Comparison of ENCODE assay signal across 8 mouse cellular contexts in genomic region chr19:32386556-32387402, GRCm38 (mm10). TPM values are rescaled to one million over a fixed set of nuclear protein-coding genes. Genes with fewer than 3 reads are reported as not detected.
DNase-seq lines count a peak whose midpoint lies in the region; ATAC-seq and TF ChIP-seq lines count a peak whose summit lies in the region.

No protein-coding gene starts in this region.

- intact Hi-C loops in heart, adult 2 months (cut with DNase I), result loop anchor here (2.0 to 5.0 kb wide), 6 partner anchors 14 to 279 kb away; partner anchors contain the start of gene Asah2

- peak overlapping the region; percentile 97 for H3K27ac ChIP-seq in heart, adult 2 months
- no peak overlapping the region for H3K27ac ChIP-seq in liver, embryonic 12.5 days
- H3K27ac ChIP-seq in neural tube, embryonic 11.5 days (ENCODE audit: low read depth, low read length), result no peak overlapping the region

- no peak for ATAC-seq in liver, embryonic 12.5 days
- ATAC-seq in neural tube, embryonic 11.5 days (ENCODE audit: insufficient read depth, low FRiP score, low TSS enrichment), result no peak

- peak overlapping the region; percentile 97 for H3K4me2 ChIP-seq in liver, embryonic 12.5 days
- H3K4me2 ChIP-seq in neural tube, embryonic 11.5 days (ENCODE audit: low read depth), result peak overlapping the region; percentile 91

- peak overlapping the region; percentile 98 for H3K9ac ChIP-seq in heart, adult 2 months (ENCODE audit: low read depth, low read length)
- peak overlapping the region; percentile 77 for H3K9ac ChIP-seq in liver, embryonic 12.5 days
- H3K9ac ChIP-seq in neural tube, embryonic 11.5 days (ENCODE audit: low read length), result no peak overlapping the region; the same call in none of the 2 replicates

- peaks cover 3% of the 10 kb centered on the region for H3K79me2 ChIP-seq in heart, adult 2 months (replicated peaks; ENCODE audit: control insufficient read depth, insufficient read depth, low read length)

- H3K4me1 ChIP-seq in heart, adult 2 months (ENCODE audit: control insufficient read depth, insufficient read depth, low read length), result peaks cover 7% of the 10 kb centered on the region
- peaks cover 39% of the 10 kb centered on the region for H3K4me1 ChIP-seq in liver, embryonic 12.5 days
- H3K4me1 ChIP-seq in neural tube, embryonic 11.5 days (ENCODE audit: control insufficient read depth, insufficient read depth, low read length), result peaks cover 8% of the 10 kb centered on the region

- 0 out of 2 replicates have a peak, but pooled peaks cover 2% of the 10 kb centered on the region for H3K36me3 ChIP-seq in heart, adult 2 months (ENCODE audit: control insufficient read depth, insufficient read depth, low read length)
- 0 out of 2 replicates have a peak, but pooled peaks cover 2% of the 10 kb centered on the region for H3K36me3 ChIP-seq in liver, embryonic 12.5 days
- H3K36me3 ChIP-seq in neural tube, embryonic 11.5 days (ENCODE audit: control insufficient read depth, insufficient read depth, low read length), result no peaks in the 10 kb centered on the region

- 0 out of 2 replicates have a peak, but pooled peaks have one; percentile 38 for TF ChIP-seq EP300 in heart, adult 2 months (IDR thresholded peaks at IDR 0.05; ENCODE audit: insufficient read depth, low read depth, low read length)

- no peaks in the 10 kb centered on the region for H3K9me3 ChIP-seq in liver, embryonic 12.5 days (replicated peaks)
- no peaks in the 10 kb centered on the region for H3K9me3 ChIP-seq in neural tube, embryonic 11.5 days (ENCODE audit: control insufficient read depth, low read length)

- peak; percentile 81 for DNase-seq in ovary, adult 18-20 months (ENCODE audit: low spot score)
- DNase-seq in ovary, postnatal 10 days (ENCODE audit: low spot score), result no peak
- DNase-seq in cerebellum, postnatal 14 days, result peak; percentile 63 to 67
- DNase-seq in heart, adult 2 months, result peak; percentile 81 to 84
- DNase-seq in kidney, adult 11 months, result peak; percentile 75
- DNase-seq in neural tube, embryonic 11.5 days (ENCODE audit: low spot score), result peak; percentile 24
- DNase-seq in thymus, postnatal 0 days (ENCODE audit: low spot score), result no peak

- TF ChIP-seq CTCF in heart, adult 2 months (IDR thresholded peaks at IDR 0.05), result peak; percentile 32

- WGBS in heart, adult 2 months, result 6% methylated on average over 19 of the region's 19 CpGs
- 29% methylated on average over 19 of the region's 19 CpGs for WGBS in liver, embryonic 12.5 days (ENCODE audit: insufficient replicate concordance)
- WGBS in neural tube, embryonic 11.5 days, result 24% methylated on average over 19 of the region's 19 CpGs

- no peaks in the 10 kb centered on the region for H3K27me3 ChIP-seq in heart, adult 2 months (ENCODE audit: control insufficient read depth, insufficient read depth, low read length)
- H3K27me3 ChIP-seq in liver, embryonic 12.5 days (replicated peaks), result peaks cover 40% of the 10 kb centered on the region
- no peaks in the 10 kb centered on the region for H3K27me3 ChIP-seq in neural tube, embryonic 11.5 days (ENCODE audit: control insufficient read depth, insufficient read depth, low read length)

- TF ChIP-seq POLR2A in heart, adult 2 months (IDR thresholded peaks at IDR 0.05; ENCODE audit: insufficient read depth, low read depth, low read length), result peak; percentile 49; the same call in 1 of the 2 replicates

- peak overlapping the region; percentile 64 for H3K4me3 ChIP-seq in heart, adult 2 months
- peak overlapping the region; percentile 74 for H3K4me3 ChIP-seq in liver, embryonic 12.5 days
- peak overlapping the region; percentile 81 for H3K4me3 ChIP-seq in neural tube, embryonic 11.5 days (ENCODE audit: low read depth, low read length)

RNA-seq across cellular contexts. Expression of gene Sgms1, which starts 2.7 kb away (rescaled TPM):
- 10 to 100 TPM; 60.5 to 62.1 TPM for total RNA-seq in heart, adult 2 months (2021)
- polyA plus RNA-seq in heart, adult 2 months (2012; rRNA removed), result 27.0 and 42.5 TPM in 2 replicates
- polyA plus RNA-seq in liver, embryonic 12.5 days (2016; fragmentation: Nextera tagmentation; extraction: Ambion mirVana), result 31.8 and 33.7 TPM in 2 replicates
- 11.0 and 14.1 TPM in 2 replicates for polyA plus RNA-seq in neural tube, embryonic 11.5 days (2014; fragmentation: Nextera tagmentation; extraction: Ambion mirVana)
- polyA plus RNA-seq in thymus, postnatal 0 days (2015; fragmentation: Nextera tagmentation; extraction: Ambion mirVana), result 3.8 and 5.3 TPM in 2 replicates

Comparison
In these comparisons a context has a peak if more than half of its experiments do, and no peak if none do; other contexts are left out.
1. DNase-seq: peak in ovary, adult 18-20 months (single experiment), cerebellum, postnatal 14 days (2 of 2), heart, adult 2 months (2 of 2), kidney, adult 11 months (single experiment) and neural tube, embryonic 11.5 days (single experiment); none in ovary, postnatal 10 days (single experiment) and thymus, postnatal 0 days (single experiment).
2. Peak in every context shown above with its lines, with median percentiles within 50 percentile points of each other: H3K4me3 ChIP-seq.